Mouse (Mus musculus): Measurements from ENCODE around the gene Fbxo2.

DNA sequence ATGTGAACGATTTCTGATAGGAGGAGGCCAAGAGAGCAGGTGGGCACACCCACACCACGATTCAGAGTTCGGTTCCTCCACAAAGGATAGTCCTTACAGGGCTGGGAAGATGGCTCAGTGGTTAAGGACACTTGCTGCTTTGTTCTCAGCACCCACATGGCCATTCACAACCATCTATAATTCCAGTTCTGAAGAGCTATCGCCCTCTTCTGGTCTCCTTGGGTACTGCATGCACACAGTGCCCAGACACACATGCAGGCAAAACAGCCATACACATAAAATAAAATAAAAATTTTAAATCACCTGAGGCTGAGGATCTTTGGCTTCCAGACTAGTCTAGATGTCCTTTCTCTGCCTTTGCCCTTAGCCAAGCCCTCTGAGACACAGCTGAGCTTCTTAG is 43.0 kb upstream of the Fbxo2 start:
- TF ChIP-seq HCFC1 (IDR thresholded peaks at IDR 0.05; ENCODE audit: borderline replicate concordance, insufficient read depth, low read length) (no peak), MAFK (IDR thresholded peaks at IDR 0.05; ENCODE audit: insufficient read depth, low read depth, low read length) (no peak), ZC3H11A (IDR thresholded peaks at IDR 0.05; ENCODE audit: borderline replicate concordance, low read depth, low read length) (no peak), ZNF384 (IDR thresholded peaks at IDR 0.05; ENCODE audit: low read depth, low read length) (no peak), CHD2 (IDR thresholded peaks at IDR 0.05; ENCODE audit: low read depth, low read length) (no peak)

Data from ES-E14 (cell line).